Mouse (Mus musculus): ENCODE data around the gene Ang6.
"Not testable (repeated sequence)": the region's sequence is repeated elsewhere in the genome, so short reads cannot be mapped to it uniquely, and the experiment has no call there.

Gene Ang6

GRCm38 (mm10) chr14:44002169-44002568 lies at the start of gene Ang6:
Ang6 (minus strand) TSS chr14:44002269.
- DNase-seq = no peak

DNA sequence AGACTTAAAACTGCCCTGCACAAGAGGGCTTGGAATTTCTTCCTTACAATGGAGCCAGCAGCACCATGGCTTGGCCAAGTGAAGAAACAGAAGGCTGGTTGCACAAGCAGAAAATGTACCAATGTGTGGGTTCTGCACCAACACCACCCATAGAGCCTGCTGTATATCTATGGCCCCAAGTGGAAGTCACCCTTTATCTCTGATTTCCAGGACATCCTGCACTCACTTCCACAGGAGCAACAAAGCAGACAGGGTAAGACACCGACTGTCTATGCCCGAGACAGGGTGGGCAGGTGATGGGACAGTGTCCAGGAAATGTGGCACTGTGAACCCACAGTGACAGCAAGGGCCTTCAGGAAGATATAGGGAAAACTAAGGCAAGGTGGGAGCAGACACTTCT lies 44.5 kb upstream of the Ang6 start:
- not testable (repeated sequence) for DNase-seq

DNA sequence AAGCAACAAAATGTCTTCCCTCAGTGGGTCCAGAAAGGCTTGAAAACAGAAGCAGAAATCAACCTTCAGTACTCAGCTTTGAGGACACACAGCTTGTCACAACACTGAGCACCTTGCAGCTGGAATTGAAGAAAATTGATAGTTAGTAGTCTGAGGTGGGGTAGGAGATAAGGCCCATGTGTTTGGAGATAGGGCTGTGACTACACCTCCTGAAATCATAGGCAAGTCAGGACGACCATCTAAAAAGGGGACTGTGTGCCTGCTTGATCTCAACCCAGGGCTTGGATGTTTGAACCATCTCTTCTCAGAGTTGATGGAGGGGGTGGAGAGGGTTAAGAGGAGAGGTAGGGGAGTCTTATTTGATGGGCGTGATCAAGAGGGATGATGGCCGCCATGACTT lies 29.8 kb upstream of the Ang6 start:
- DNase-seq = not testable (repeated sequence)

DNA sequence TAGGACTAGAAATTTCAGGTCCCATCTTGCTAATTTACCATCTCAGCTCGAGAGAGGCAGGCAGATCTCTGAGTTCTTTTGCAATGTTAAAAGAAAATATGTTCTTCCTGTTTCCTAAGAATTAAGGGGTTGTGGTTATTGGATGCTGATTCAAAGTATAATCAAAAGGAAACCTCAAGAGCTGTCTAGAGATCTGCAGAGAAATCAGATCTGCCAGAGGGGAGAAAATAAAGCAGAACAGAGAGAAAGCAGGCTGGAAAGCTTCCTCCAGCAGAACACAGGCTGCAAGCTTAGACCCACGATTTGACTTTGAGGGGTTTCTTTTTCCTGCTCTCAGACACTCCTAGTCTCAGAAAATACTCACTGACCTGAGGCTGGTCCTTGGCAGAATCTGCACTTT lies 7.6 kb upstream of the Ang6 start:
- not testable (repeated sequence) for DNase-seq

- not testable (repeated sequence) for DNase-seq
Observed at GRCm38 (mm10) chr14:44008021-44008420, 6.0 kb upstream of the Ang6 start.

GRCm38 (mm10) chr14:44001600-44001999 lies 469 bp downstream of the Ang6 start:
- no peak for DNase-seq

DNA sequence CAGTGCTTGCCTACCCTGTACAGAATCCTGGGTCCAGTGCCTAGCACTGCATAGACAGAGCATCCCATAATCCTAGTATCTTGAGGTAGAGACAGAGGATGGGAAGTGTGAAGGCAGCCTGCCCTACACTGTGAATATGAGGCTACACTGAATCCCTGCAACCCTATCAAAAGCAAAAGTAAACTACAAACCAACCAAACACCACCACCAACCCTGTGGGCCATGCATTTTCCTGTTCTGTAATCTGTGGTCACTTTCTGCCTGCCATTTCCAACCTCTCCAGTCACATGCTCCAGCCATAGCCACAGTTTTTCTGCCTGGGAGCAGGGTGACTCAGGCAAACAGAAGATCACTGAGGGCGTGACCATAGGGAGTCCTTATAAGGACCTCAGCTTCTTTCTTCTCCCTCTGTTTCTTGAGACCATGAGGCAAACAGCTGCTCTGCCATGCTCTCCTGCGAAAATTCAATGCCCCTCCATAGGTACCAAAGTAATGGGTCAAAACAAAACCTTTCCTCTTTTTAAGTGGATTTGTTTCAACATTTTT lies 3.5 kb downstream of the Ang6 start:
- DNase-seq = not testable (repeated sequence)

GRCm38 (mm10) chr14:43987404-43987803 lies 14.7 kb downstream of the Ang6 start:
- DNase-seq = peak; percentile 30

- no peak for DNase-seq
Observed at GRCm38 (mm10) chr14:43986147-43986546, 15.9 kb downstream of the Ang6 start.

DNA sequence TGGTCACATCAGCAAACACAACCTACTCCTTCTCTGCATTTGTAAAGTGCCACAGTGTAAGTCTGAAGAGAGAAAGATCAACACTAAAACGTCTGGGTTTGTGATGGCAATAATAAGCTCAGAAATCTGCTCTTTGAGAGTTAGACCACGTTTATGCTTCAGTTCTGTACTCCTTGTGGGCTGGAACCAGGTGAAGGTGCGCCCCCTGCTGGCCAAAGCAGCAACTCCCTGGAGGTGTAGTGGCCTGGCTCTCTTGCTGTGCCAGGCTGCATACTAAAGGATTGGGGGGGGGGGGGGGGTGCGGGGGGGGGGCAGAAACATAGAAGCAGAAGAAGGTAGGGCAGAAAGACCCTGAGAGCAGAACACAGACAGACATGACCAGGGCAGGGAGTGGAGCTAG lies 18.2 kb downstream of the Ang6 start:
- peak; percentile 3 for DNase-seq

GRCm38 (mm10) chr14:43983454-43983853 lies 18.6 kb downstream of the Ang6 start:
- DNase-seq = no peak

DNA sequence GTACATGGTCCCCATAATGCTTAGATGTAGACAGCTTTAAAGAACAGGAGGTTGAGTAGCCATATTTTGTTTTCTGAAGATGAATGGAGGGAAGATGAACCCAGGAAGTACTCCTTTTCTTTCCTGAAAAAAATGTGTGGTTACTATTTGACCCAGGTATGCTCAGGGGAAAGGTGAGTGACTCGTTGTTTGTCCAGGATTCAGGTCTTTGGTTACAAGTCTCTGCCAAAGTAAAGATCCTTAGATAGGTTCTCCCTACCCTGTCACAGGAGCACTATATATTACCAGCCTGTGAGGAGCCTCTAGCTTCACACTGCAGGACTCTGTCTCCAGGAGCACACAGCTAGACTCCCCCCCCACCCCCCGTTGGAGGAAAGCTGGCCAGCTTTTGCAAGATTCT lies 45.3 kb downstream of the Ang6 start, which contains the start of gene Ang5:
Gene Ang5 (plus strand): TSS at position 301 of the 400 bp plus-strand sequence.
- not testable (repeated sequence) for DNase-seq

- not testable (repeated sequence) for DNase-seq
Observed at GRCm38 (mm10) chr14:43955074-43955473, 47.0 kb downstream of the Ang6 start.

DNA sequence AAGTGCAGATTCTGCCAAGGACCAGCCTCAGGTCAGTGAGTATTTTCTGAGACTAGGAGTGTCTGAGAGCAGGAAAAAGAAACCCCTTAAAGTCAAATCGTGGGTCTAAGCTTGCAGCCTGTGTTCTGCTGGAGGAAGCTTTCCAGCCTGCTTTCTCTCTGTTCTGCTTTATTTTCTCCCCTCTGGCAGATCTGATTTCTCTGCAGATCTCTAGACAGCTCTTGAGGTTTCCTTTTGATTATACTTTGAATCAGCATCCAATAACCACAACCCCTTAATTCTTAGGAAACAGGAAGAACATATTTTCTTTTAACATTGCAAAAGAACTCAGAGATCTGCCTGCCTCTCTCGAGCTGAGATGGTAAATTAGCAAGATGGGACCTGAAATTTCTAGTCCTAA lies 48.7 kb downstream of the Ang6 start:
- DNase-seq = not testable (repeated sequence)
